Mouse (Mus musculus): ENCODE data around the gene Epb41l2.

DNA sequence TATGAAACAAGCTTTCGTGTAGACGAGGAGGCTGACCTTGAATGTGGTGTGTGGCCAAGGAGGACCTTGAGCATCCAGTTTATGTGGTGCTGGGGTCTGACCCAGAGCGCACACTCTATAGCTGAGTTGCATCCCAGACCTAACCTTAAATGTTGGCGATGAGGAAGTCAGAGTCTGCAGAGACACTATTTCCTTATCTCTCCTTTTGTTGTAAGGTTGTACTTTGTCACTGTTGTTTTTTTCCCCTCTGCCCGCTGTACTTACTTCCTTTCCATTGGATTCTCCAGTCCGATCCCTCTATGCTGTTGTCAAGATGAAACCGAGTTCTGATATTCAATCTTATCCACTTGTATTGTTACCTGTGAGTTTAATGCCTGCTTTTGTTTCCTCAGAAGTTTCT is 5.6 kb downstream of the Epb41l2 start:
- TF ChIP-seq CTCF (conservative IDR thresholded peaks at IDR 0.05; ENCODE audit: low read length), result no peak
- no peak for TF ChIP-seq NANOG (IDR thresholded peaks at IDR 0.05; ENCODE audit: borderline replicate concordance, low read length)

All from E14TG2a.4 (cell line).